Mouse (Mus musculus): ENCODE data around the gene Fau. TPM values are rescaled to one million over a fixed set of nuclear protein-coding genes. Genes with fewer than 3 reads are reported as not detected.
A peak's percentile ranks its signal among the peaks of the same experiment; 100 is the strongest.

Gene Fau
- total and polyA plus RNA-seq, 3 experiments, result 2,413 to 2,967 TPM; not detected in 1

GRCm38 (mm10) chr19:6061021-6061533 is 3.4 kb downstream of the Fau start, which contains the start of gene Znhit2 (continued):
- TF ChIP-seq SIN3A (IDR thresholded peaks at IDR 0.05; ENCODE audit: low read length), result peak; percentile 95
- TF ChIP-seq KAT2A (conservative IDR thresholded peaks at IDR 0.05; ENCODE audit: low read depth, low read length), result peak; percentile 53
- no peak for TF ChIP-seq USF2 (IDR thresholded peaks at IDR 0.05; ENCODE audit: borderline replicate concordance in 1 of 2, insufficient read depth in 1 of 2, low read depth in 1 of 2, low read length in 2 of 2)
- TF ChIP-seq NELFE (IDR thresholded peaks at IDR 0.05; ENCODE audit: low read depth, low read length), result peak; percentile 83
- no peak for TF ChIP-seq MEF2A (IDR thresholded peaks at IDR 0.05; ENCODE audit: extremely low read depth, insufficient replicate concordance, low read depth, low read length, poor library complexity, severe bottlenecking)
- TF ChIP-seq SMC3 (IDR thresholded peaks at IDR 0.05; ENCODE audit: low read depth, low read length), result no peak
- peak; percentile 89 for TF ChIP-seq HCFC1 (IDR thresholded peaks at IDR 0.05; ENCODE audit: low read depth, low read length)
- TF ChIP-seq NRF1 (IDR thresholded peaks at IDR 0.05; ENCODE audit: insufficient read depth, low read depth, low read length, poor library complexity, severe bottlenecking), result peak; percentile 70
- no peak for TF ChIP-seq MYB (IDR thresholded peaks at IDR 0.05; ENCODE audit: low read depth, low read length)
- no peak; the same call in 1 of the 2 replicates for TF ChIP-seq CHD1 (IDR thresholded peaks at IDR 0.05; ENCODE audit: low read depth, low read length)
- no peak for TF ChIP-seq GABPA (IDR thresholded peaks at IDR 0.05; ENCODE audit: low read depth, low read length)
- peak; percentile 86 for TF ChIP-seq ELF1 (IDR thresholded peaks at IDR 0.05; ENCODE audit: low read depth, low read length)
- TF ChIP-seq USF1 (IDR thresholded peaks at IDR 0.05; ENCODE audit: low read depth, low read length), result no peak
- peak; percentile 85 to 91 for TF ChIP-seq POLR2A (IDR thresholded peaks at IDR 0.05; ENCODE audit: control insufficient read depth in 1 of 2, insufficient read depth in 1 of 2, low read depth in 1 of 2, low read length in 2 of 2, poor library complexity in 1 of 2)
- TF ChIP-seq GATA1 (IDR thresholded peaks at IDR 0.05; ENCODE audit: low read depth, low read length), result peak; percentile 85
- no peak for TF ChIP-seq RCOR1 (IDR thresholded peaks at IDR 0.05; ENCODE audit: low read depth, low read length)
- no peak for TF ChIP-seq ZC3H11A (IDR thresholded peaks at IDR 0.05; ENCODE audit: low read depth, low read length)
- 0 out of 2 replicates have a peak, but pooled peaks have one; percentile 40 for TF ChIP-seq MAZ (IDR thresholded peaks at IDR 0.05; ENCODE audit: low read depth, low read length)
- peak; percentile 16; the same call in 1 of the 2 replicates for TF ChIP-seq ZMIZ1 (IDR thresholded peaks at IDR 0.05; ENCODE audit: low read depth, low read length)
- TF ChIP-seq ZNF384 (IDR thresholded peaks at IDR 0.05; ENCODE audit: low read depth, low read length), result no peak
- no peak for TF ChIP-seq MAX (IDR thresholded peaks at IDR 0.05; ENCODE audit: low read length)

- Histone ChIP-seq H3K36me3 (ENCODE audit: control insufficient read depth in 1 of 2, insufficient read depth in 2 of 2, low read length in 2 of 2) (peaks cover 3 to 13% of the 10 kb centered on the region in 2 experiments; a peak in 3 of 4 replicates), H3K27me3 (ENCODE audit: control insufficient read depth in 1 of 2, insufficient read depth in 2 of 2, low read length in 2 of 2) (no peaks in the 10 kb centered on the region), H3K27ac (ENCODE audit: control insufficient read depth, low read depth, low read length) (peak overlapping the region; percentile 89), H3K9ac (ENCODE audit: control insufficient read depth, low read depth, low read length, poor library complexity, severe bottlenecking) (peak overlapping the region; percentile 93), H3K4me3 (ENCODE audit: control insufficient read depth in 1 of 2, insufficient read depth in 1 of 2, low read depth in 2 of 2, low read length in 2 of 2) (peak overlapping the region; percentile 73 to 83), H3K4me1 (ENCODE audit: control insufficient read depth in 1 of 2, insufficient read depth in 2 of 2, low read length in 2 of 2) (peaks cover 0 to 14% of the 10 kb centered on the region in 2 experiments; a peak in 2 of 4 replicates), H3K79me2 (ENCODE audit: control insufficient read depth, insufficient read depth, low read length, poor library complexity) (peaks cover 39% of the 10 kb centered on the region), H3K9me3 (replicated peaks; ENCODE audit: insufficient read depth, low read length) (no peaks in the 10 kb centered on the region)
- peak; percentile 79 for DNase-seq (ENCODE audit: low read depth, low spot score)
- peak; percentile 46 for TF ChIP-seq NELFE (IDR thresholded peaks at IDR 0.05; ENCODE audit: low read depth, low read length)
- no peak for TF ChIP-seq JUND (IDR thresholded peaks at IDR 0.05; ENCODE audit: low read depth, low read length)
- TF ChIP-seq ZMIZ1 (IDR thresholded peaks at IDR 0.05; ENCODE audit: low read depth, low read length), result no peak
- 0 out of 2 replicates have a peak, but pooled peaks have one; percentile 13 for TF ChIP-seq MAX (IDR thresholded peaks at IDR 0.05; ENCODE audit: low read length)
- 0 out of 2 replicates have a peak, but pooled peaks have one; percentile 34 for TF ChIP-seq TBP (IDR thresholded peaks at IDR 0.05; ENCODE audit: low read depth, low read length)
- peak; percentile 77 for TF ChIP-seq ELF1 (IDR thresholded peaks at IDR 0.05; ENCODE audit: low read depth, low read length)
- peak; percentile 20 to 52; a peak in 1 of 4 replicates for TF ChIP-seq POLR2A (IDR thresholded peaks at IDR 0.05; ENCODE audit: control insufficient read depth in 1 of 2, insufficient read depth in 1 of 2, low read depth in 1 of 2, low read length in 2 of 2, poor library complexity in 1 of 2)
Observed at GRCm38 (mm10) chr19:6061641-6062302, 4.1 kb downstream of the Fau start.
